Mouse (Mus musculus): ENCODE measurements at regions not wholly inside any gene's neighbourhood (a gene's known extent, or its start where the extent isn't known, plus 50 kb on each side); places are given as distances from the start of the nearest gene placed in this dataset.
"Not testable (repeated sequence)": the region's sequence is repeated elsewhere in the genome, so short reads cannot be mapped to it uniquely, and the experiment has no call there.

DNA sequence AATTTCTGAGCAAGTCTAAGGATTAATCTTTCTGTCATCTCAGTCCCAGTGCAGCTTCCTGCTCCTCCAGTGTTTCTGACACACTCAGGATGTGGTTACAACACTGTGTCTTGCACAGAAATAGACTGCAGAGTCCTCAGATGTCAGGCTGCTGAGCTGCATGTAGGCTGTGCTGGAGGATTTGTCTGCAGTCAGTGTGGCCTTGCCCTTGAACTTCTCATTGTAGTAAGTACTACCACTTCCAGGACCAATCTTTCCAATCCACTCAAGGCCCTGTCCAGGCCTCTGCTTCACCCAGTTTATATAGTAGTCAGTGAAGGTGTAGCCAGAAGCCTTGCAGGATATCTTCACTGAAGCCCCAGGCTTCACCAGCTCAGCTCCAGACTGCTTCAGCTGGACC lies 185.8 kb upstream of the Zfp386 start:
- peak in 1 of 2 experiments; percentile 0 for DNase-seq (ENCODE audit: low spot score in 2 of 2)

DNA sequence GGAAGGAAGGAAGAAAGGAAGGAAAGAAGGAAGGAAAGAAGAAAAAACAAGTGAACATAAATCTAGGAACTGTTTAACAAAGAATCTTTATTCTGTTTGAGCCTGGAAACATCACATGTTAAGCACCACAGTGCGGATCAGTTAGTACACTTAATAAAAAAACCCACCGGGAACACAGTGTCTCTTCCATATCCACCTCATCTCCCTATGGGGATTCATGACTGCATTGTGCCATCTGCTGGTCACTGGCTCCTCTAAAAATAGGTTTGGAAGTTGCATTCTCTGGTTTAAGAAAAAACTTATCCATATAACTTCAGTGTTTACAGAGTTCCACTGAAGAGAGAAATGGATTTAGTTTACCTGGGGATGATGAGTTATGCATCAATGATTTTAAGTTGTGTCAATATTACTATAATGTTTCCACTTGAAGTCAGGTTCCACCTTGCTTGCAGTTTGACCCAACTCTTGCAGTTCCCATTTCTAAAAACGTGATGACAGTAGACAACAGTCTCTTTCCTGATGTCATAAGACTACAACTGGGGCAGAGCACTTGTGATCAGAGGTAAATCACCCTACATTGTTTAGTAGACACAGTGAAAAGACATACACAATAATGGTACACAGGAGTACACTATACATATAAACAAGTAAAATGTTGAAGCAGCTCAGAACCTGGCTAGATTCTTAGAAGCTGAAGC lies 182.3 kb upstream of the Zfp386 start:
- not testable (repeated sequence) for DNase-seq (ENCODE audit: low spot score in 2 of 2)

DNA sequence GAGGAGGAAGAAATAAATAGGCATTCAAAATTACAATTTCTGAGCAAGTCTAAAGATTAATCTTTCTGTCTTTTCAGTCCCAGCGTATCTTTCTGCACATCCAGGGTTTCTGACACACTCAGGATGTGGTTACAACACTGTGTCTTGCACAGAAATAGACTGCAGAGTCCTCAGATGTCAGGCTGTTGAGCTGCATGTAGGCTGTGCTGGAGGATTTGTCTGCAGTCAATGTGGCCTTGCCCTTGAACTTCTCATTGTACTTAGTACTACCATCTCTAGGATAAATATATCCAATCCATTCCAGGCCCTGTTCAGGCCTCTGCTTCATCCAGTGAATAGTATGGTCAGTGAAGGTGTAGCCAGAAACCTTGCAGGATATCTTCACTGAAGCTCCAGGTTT lies 178.9 kb upstream of the Zfp386 start:
- DNase-seq (ENCODE audit: low spot score in 2 of 2), result not testable (repeated sequence)

- not testable (repeated sequence) for DNase-seq (ENCODE audit: low spot score in 2 of 2)
These were observed 175.1 kb upstream of the Zfp386 start for GRCm38 (mm10) chr12:115872451-115872850.

- DNase-seq (ENCODE audit: low spot score in 2 of 2), result not testable (repeated sequence)
These were observed 173.5 kb upstream of the Zfp386 start for GRCm38 (mm10) chr12:115873976-115874375.

- DNase-seq (ENCODE audit: low spot score in 2 of 2), result no peak
These were observed 163.8 kb upstream of the Zfp386 start for GRCm38 (mm10) chr12:115883719-115884118.

GRCm38 (mm10) chr12:115887976-115888375 lies 159.5 kb upstream of the Zfp386 start:
- no peak for DNase-seq (ENCODE audit: low spot score in 2 of 2)

GRCm38 (mm10) chr12:115892656-115893055 lies 154.9 kb upstream of the Zfp386 start:
- not testable (repeated sequence) for DNase-seq (ENCODE audit: low spot score in 2 of 2)

DNA sequence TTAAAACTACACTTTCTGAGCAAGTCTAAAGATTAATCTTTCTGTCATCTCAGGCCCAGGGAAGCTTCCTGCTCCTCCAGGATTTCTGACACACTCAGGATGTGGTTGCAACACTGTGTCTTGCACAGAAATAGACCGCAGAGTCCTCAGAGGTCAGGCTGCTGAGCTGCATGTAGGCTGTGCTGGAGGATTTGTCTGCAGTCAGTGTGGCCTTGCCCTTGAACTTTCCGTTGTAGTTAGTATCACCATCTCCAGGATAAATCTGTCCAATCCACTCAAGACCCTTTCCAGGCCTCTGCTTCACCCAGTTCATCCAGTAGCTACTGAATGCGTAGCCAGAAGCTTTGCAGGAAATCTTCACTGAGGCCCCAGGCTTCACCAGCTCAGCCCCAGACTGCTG lies 135.3 kb upstream of the Zfp386 start:
- not testable (repeated sequence) for DNase-seq (ENCODE audit: low spot score in 2 of 2)

DNA sequence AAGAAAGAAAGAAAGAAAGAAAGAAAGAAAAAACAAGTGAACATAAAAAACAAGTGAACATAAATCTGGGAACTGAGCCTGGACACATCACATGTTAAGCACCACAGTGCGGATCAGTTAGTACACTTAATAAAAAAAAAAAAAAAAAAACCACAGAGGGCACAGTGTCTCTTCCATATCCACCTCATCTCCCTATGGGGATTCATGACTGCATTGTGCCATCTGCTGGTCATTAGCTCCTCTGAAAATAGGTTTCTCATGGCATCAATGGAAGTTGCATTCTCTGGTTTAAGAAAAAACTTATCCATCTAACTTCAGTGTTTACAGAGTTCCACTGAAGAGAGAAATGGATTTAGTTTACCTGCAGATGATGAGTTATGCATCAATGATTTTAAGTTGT lies 132.1 kb upstream of the Zfp386 start:
- DNase-seq (ENCODE audit: low spot score in 2 of 2), result not testable (repeated sequence)

- not testable (repeated sequence) for DNase-seq (ENCODE audit: low spot score in 2 of 2)
These were observed 127.4 kb upstream of the Zfp386 start for GRCm38 (mm10) chr12:115920119-115920518.

- DNase-seq (ENCODE audit: low spot score in 2 of 2), result not testable (repeated sequence)
These were observed 123.5 kb upstream of the Zfp386 start for GRCm38 (mm10) chr12:115923999-115924398.

GRCm38 (mm10) chr12:115925542-115925941 lies 122.0 kb upstream of the Zfp386 start:
- not testable (repeated sequence) for DNase-seq (ENCODE audit: low spot score in 2 of 2)

DNA sequence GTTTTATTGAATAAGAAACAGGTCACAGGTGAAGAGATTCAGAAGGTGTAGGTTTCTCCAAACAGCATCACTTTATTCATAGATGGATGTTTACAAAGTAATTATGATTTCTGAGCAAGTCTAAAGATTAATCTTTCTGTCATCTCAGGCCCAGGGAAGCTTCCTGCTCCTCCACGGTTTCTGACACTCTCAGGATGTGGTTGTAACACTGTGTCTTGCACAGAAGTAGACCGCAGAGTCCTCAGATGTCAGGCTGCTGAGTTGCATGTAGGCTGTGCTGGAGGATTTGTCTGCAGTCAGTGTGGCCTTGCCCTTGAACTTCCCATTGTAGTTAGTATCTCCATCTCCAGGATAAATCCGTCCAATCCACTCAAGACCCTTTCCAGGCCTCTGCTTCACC lies 95.2 kb upstream of the Zfp386 start:
- not testable (repeated sequence) for DNase-seq (ENCODE audit: low spot score in 2 of 2)

DNA sequence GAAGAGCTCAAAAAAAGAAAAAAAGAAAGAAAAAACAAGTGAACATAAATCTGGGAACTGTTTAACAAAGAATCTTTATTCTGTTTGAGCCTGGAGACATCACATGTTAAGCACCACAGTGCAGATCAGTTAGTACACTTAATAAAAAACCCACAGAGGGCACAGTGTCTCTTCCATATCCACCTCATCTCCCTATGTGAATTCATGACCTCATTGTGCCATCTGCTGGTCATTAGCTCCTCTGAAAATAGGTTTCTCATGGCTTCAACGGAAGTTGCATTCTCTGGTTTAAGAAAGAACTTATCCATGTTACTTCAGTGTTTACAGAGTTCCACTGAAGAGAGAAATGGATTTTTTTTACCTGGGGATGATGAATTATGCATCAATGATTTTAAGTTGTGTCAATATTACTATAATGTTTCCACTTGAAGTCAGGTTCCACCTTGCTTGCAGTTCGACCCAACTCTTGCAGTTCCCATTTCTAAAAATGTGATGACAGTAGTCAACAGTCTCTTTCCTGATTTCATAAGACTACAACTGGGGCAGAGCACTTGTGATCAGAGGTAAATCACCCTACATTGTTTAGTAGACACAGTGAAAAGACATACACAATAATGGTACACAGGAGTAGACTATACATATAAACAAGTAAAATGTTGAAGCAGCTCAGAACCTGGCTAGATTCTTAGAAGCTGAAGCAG lies 91.9 kb upstream of the Zfp386 start:
- not testable (repeated sequence) for DNase-seq (ENCODE audit: low spot score in 2 of 2)

DNA sequence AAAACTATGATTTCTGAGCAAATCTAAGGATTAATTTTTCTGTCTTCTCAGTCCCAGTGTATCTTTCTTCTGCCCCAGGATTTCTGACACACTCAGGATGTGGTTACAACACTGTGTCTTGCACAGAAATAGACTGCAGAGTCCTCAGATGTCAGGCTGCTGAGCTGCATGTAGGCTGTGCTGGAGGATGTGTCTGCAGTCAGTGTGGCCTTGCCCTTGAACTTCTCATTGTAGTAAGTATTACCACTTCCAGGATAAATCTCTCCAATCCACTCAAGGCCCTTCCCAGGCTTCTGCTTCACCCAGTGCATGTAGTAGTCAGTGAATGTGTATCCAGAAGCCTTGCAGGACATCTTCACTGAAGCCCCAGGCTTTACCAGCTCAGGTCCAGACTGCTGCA lies 83.8 kb upstream of the Zfp386 start:
- DNase-seq (ENCODE audit: low spot score in 2 of 2), result not testable (repeated sequence)

DNA sequence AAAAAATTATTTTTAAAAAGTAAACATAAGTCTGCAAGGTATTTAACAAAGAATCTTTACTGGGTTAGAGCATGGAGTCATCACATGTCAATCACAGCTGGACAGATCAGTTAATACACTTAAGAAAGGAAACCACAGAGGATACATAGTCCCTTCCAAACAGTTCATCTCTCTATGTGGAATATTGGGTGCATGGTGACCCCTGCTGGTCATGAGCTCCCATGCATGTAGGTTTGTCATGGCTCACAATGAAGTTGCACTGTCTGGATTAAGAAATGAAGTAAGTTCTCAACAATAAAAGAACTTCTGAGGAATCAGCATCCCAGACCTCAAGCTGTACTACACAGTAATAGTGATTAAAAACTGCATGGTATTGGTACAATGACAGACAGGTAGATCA lies 80.0 kb upstream of the Zfp386 start:
- not testable (repeated sequence) for DNase-seq (ENCODE audit: low spot score in 2 of 2)
